Mouse (Mus musculus) hindbrain, embryonic 10.5 days (tissue): ENCODE measurements around the gene Oaz2. TPM values are rescaled to one million over a fixed set of nuclear protein-coding genes. Genes with fewer than 3 reads are reported as not detected.

Experiments
- DNase-seq: peaks from one replicate; pipeline ENCODE4 v3.0.0-alpha.2; 2017; ENCODE audit warnings: low spot score
- H3K27ac ChIP-seq: fragments of 300-500 bp; sonication (generic); 2 replicates; pipeline ENCODE4 v1.5.1; 2016; ENCODE audit warnings: mild to moderate bottlenecking, moderate library complexity
- H3K27me3 ChIP-seq: fragments of 300-500 bp; sonication (generic); 2 replicates; pipeline ENCODE4 v1.6.1; 2016; ENCODE audit warnings: mild to moderate bottlenecking; ENCODE audit not compliant: poor library complexity, insufficient read depth, severe bottlenecking
- H3K36me3 ChIP-seq: fragments of 300-500 bp; sonication (generic); 2 replicates; pipeline ENCODE4 v1.6.1; 2016; ENCODE audit warnings: mild to moderate bottlenecking, moderate library complexity
- H3K4me1 ChIP-seq: fragments of 300-500 bp; sonication (generic); replicated peaks from 2 replicates; pipeline ENCODE4 v1.6.1; 2016; ENCODE audit warnings: mild to moderate bottlenecking
- H3K4me3 ChIP-seq: fragments of 300-500 bp; sonication (generic); 2 replicates; pipeline ENCODE4 v1.5.1; 2016; ENCODE audit warnings: mild to moderate bottlenecking, moderate library complexity
- H3K9me3 ChIP-seq: fragments of 300-500 bp; sonication (generic); 2 replicates; pipeline ENCODE4 v1.6.1; 2016; ENCODE audit warnings: mild to moderate bottlenecking, moderate library complexity
- WGBS: fragments of 180-500 bp; shearing (Covaris S2); methylation state at CpG from one replicate; pipeline ENCODE4 v1.1.7; 2016; 5-methylcytosine and 5-hydroxymethylcytosine counted together
- polyA plus RNA-seq: library from polyadenylated mRNA; unstranded; fragments of >200 nt; fragmentation: Nextera tagmentation; extraction: Ambion mirVana; gene quantifications from 2 replicates; pipeline ENCODE4 v1.2.1, GENCODE M21; 2016

Gene Oaz2
- polyA plus RNA-seq, 1 experiment from 2014 or later: 269 TPM

GRCm38 (mm10) chr9:65703926-65704595, 36.3 kb downstream of the Oaz2 start:
- no peak for DNase-seq
- 91% methylated on average over 24 of the region's 24 CpGs for WGBS
- no peaks in the 10 kb centered on the region for H3K27me3 ChIP-seq
- no peaks in the 10 kb centered on the region for H3K4me1 ChIP-seq
- H3K36me3 ChIP-seq: peaks cover 78% of the 10 kb centered on the region
- no peak overlapping the region for H3K4me3 ChIP-seq
- no peak overlapping the region for H3K27ac ChIP-seq
- H3K9me3 ChIP-seq: no peaks in the 10 kb centered on the region

- Histone ChIP-seq H3K27ac (no peak overlapping the region), H3K9me3 (no peaks in the 10 kb centered on the region), H3K4me3 (no peak overlapping the region), H3K27me3 (no peaks in the 10 kb centered on the region), H3K4me1 (peaks cover 18% of the 10 kb centered on the region), H3K36me3 (peaks cover 38% of the 10 kb centered on the region)
- whole genome bisulfite sequencing: 91% methylated on average over 5 of the region's 5 CpGs
- DNase-seq: no peak
Measured at GRCm38 (mm10) chr9:65718195-65718594, 50.4 kb downstream of the Oaz2 start.

- WGBS: 45% methylated on average over 10 of the region's 10 CpGs
- peaks cover 24% of the 10 kb centered on the region for H3K36me3 ChIP-seq
- peaks cover 43% of the 10 kb centered on the region for H3K4me1 ChIP-seq
- H3K4me3 ChIP-seq: no peak overlapping the region
- H3K9me3 ChIP-seq: no peaks in the 10 kb centered on the region
- no peaks in the 10 kb centered on the region for H3K27me3 ChIP-seq
- no peak for DNase-seq
- peak overlapping the region; percentile 50 for H3K27ac ChIP-seq
Measured at GRCm38 (mm10) chr9:65721161-65721566, 53.4 kb downstream of the Oaz2 start.

- H3K27me3 ChIP-seq: no peaks in the 10 kb centered on the region
- 44% methylated on average over 8 of the region's 8 CpGs for WGBS
- peak overlapping the region; percentile 74 for H3K27ac ChIP-seq
- no peaks in the 10 kb centered on the region for H3K9me3 ChIP-seq
- no peak overlapping the region for H3K4me3 ChIP-seq
- H3K4me1 ChIP-seq: peaks cover 43% of the 10 kb centered on the region
- no peak for DNase-seq
- peaks cover 32% of the 10 kb centered on the region for H3K36me3 ChIP-seq
Measured at GRCm38 (mm10) chr9:65724471-65725290, 56.9 kb downstream of the Oaz2 start.

GRCm38 (mm10) chr9:65725291-65725622, 57.5 kb downstream of the Oaz2 start:
- Histone ChIP-seq H3K27ac (peak overlapping the region; percentile 2; the same call in 1 of the 2 replicates), H3K36me3 (peaks cover 37% of the 10 kb centered on the region), H3K4me1 (peaks cover 43% of the 10 kb centered on the region), H3K27me3 (no peaks in the 10 kb centered on the region), H3K4me3 (no peak overlapping the region), H3K9me3 (no peaks in the 10 kb centered on the region)
- no peak for DNase-seq
- WGBS: 77% methylated on average over 4 of the region's 4 CpGs

- Histone ChIP-seq H3K36me3 (peaks cover 37% of the 10 kb centered on the region), H3K4me3 (no peak overlapping the region), H3K27me3 (no peaks in the 10 kb centered on the region), H3K27ac (no peak overlapping the region), H3K4me1 (peaks cover 35% of the 10 kb centered on the region), H3K9me3 (no peaks in the 10 kb centered on the region)
- WGBS: 90% methylated on average over 3 of the region's 3 CpGs
- DNase-seq: no peak
Measured at GRCm38 (mm10) chr9:65726431-65726830, 58.6 kb downstream of the Oaz2 start.

GRCm38 (mm10) chr9:65727491-65727890, 59.7 kb downstream of the Oaz2 start:
- Histone ChIP-seq H3K27ac (no peak overlapping the region), H3K4me3 (no peak overlapping the region), H3K27me3 (no peaks in the 10 kb centered on the region), H3K36me3 (peaks cover 38% of the 10 kb centered on the region), H3K4me1 (peaks cover 25% of the 10 kb centered on the region), H3K9me3 (no peaks in the 10 kb centered on the region)
- DNase-seq: no peak
- WGBS: 91% methylated on average over 4 of the region's 4 CpGs

- Histone ChIP-seq H3K9me3 (no peaks in the 10 kb centered on the region), H3K36me3 (peaks cover 49% of the 10 kb centered on the region), H3K27ac (no peak overlapping the region), H3K4me3 (no peak overlapping the region), H3K4me1 (peaks cover 22% of the 10 kb centered on the region), H3K27me3 (no peaks in the 10 kb centered on the region)
- DNase-seq: no peak
- 98% methylated on average over 6 of the region's 6 CpGs for WGBS
Measured at GRCm38 (mm10) chr9:65728588-65728987, 60.8 kb downstream of the Oaz2 start.

- no peaks in the 10 kb centered on the region for H3K9me3 ChIP-seq
- H3K4me1 ChIP-seq: no peaks in the 10 kb centered on the region
- H3K36me3 ChIP-seq: peaks cover 56% of the 10 kb centered on the region
- H3K27me3 ChIP-seq: no peaks in the 10 kb centered on the region
- no peak overlapping the region for H3K27ac ChIP-seq
- DNase-seq: no peak
- no peak overlapping the region for H3K4me3 ChIP-seq
- 94% methylated on average over 3 of the region's 3 CpGs for WGBS
Measured at GRCm38 (mm10) chr9:65734931-65735330, 67.1 kb downstream of the Oaz2 start.

Other genes starting within 250 kb of the Oaz2 start
- not detected in 2 replicates for gene Slc51b, start 245.0 kb upstream of the Oaz2 start, polyA plus RNA-seq
- gene Mtfmt, start 232.2 kb upstream of the Oaz2 start, polyA plus RNA-seq: 20.5 TPM in 2 replicates
- 98.2 and 102 TPM in 2 replicates for gene Spg21, start 207.1 kb upstream of the Oaz2 start, polyA plus RNA-seq
- gene Ankdd1a, start 147.8 kb upstream of the Oaz2 start, polyA plus RNA-seq: 0.11 TPM in 1 of 2 replicates, not detected in the other
- gene Plekho2, start 88.0 kb upstream of the Oaz2 start, polyA plus RNA-seq: 14.5 and 15.2 TPM in 2 replicates
- 24.2 and 27.2 TPM in 2 replicates for gene Pif1, start 80.8 kb upstream of the Oaz2 start, polyA plus RNA-seq
- 28.4 and 32.5 TPM in 2 replicates for gene Rbpms2, start 38.4 kb upstream of the Oaz2 start, polyA plus RNA-seq
- 6.8 and 9.2 TPM in 2 replicates for gene Zfp609, start 159.6 kb downstream of the Oaz2 start, polyA plus RNA-seq
- gene Pclaf, start 222.2 kb downstream of the Oaz2 start, polyA plus RNA-seq: 187 and 280 TPM in 2 replicates
- gene Trip4, start 240.8 kb downstream of the Oaz2 start, polyA plus RNA-seq: 29.7 and 32.3 TPM in 2 replicates
- gene Csnk1g1, start 240.9 kb downstream of the Oaz2 start, polyA plus RNA-seq: 19.3 and 21.5 TPM in 2 replicates